Mouse (Mus musculus): Measurements from ENCODE around the gene Spata46. TPM values are rescaled to one million over a fixed set of nuclear protein-coding genes. Genes with fewer than 3 reads are reported as not detected.

The Spata46 gene
- polyA plus RNA-seq, 1 experiment, result 0.17 TPM

DNA sequence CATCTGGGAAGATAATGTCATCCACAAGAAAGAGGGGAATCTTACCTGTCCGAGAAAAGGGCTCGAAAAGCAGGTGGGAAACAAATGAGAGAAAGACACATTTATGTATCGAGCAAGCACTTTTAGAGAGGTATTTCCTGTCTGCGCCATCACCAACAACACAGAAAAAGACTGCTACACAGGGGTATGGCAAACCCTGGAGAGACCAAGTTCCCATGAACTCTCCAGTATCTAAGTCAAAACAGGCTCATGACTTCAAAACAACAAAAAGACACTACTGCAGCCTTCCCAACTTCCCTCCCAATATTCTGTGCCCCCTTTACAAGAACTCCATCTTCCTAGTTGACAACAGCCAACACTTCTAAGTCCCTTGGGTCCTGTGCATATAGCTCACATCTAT lies 2.4 kb upstream of the Spata46 start, which contains the start of gene Gm7694:
Gene Gm7694, minus strand, starts transcription at position 101 of the 400 bp plus-strand sequence.
- Histone ChIP-seq H3K36me3 (ENCODE audit: control insufficient read depth, insufficient read depth, low read length) (no peaks in the 10 kb centered on the region), H3K27ac (ENCODE audit: insufficient read depth, low read depth, low read length) (no peak within 1 kb of the TSS), H3K4me3 (ENCODE audit: insufficient read depth, low read depth, low read length) (no peak within 1 kb of the TSS), H3K4me1 (ENCODE audit: control insufficient read depth, insufficient read depth, low read length) (no peaks in the 10 kb centered on the region), H3K27me3 (replicated peaks; ENCODE audit: control insufficient read depth, insufficient read depth, low read length) (no peaks in the 10 kb centered on the region)
- WGBS, result 95% methylated on average over 4 of the region's 4 CpGs
- no peak for DNase-seq
- no peak for TF ChIP-seq POLR2A (IDR thresholded peaks at IDR 0.05; ENCODE audit: low read depth, low read length)
- no peak for TF ChIP-seq CTCF (conservative IDR thresholded peaks at IDR 0.05; ENCODE audit: insufficient read depth, insufficient read length, low read depth, low read length)

DNA sequence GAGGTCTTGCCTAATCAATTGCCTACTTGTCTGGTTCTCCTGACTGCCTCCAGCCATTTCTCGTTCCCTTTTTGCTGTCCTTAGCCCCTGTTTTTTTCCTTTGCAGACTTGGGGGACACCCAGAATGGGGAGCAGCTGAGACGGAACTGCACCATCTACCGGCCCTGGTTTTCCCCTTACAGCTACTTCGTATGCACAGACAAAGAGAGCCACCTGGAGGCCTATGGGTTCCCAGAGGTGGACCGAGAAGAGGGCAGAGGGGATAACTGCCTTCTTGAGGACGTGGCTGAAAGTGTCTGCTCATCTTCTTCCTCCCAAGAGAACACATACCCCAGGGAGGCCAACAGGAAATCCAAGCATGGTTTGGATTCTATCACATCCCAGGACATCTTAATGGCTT lies 2.8 kb downstream of the Spata46 start:
- no peak overlapping the region for H3K4me3 ChIP-seq (ENCODE audit: insufficient read depth, low read depth, low read length)
- H3K36me3 ChIP-seq (ENCODE audit: control insufficient read depth, insufficient read depth, low read length), result no peaks in the 10 kb centered on the region
- no peaks in the 10 kb centered on the region for H3K4me1 ChIP-seq (ENCODE audit: control insufficient read depth, insufficient read depth, low read length)
- TF ChIP-seq CTCF (conservative IDR thresholded peaks at IDR 0.05; ENCODE audit: insufficient read depth, insufficient read length, low read depth, low read length) (no peak), POLR2A (IDR thresholded peaks at IDR 0.05; ENCODE audit: low read depth, low read length) (no peak)
- whole genome bisulfite sequencing, result 88% methylated on average over 6 of the region's 6 CpGs
- no peak overlapping the region for H3K27ac ChIP-seq (ENCODE audit: insufficient read depth, low read depth, low read length)
- DNase-seq, result no peak
- no peaks in the 10 kb centered on the region for H3K27me3 ChIP-seq (replicated peaks; ENCODE audit: control insufficient read depth, insufficient read depth, low read length)

GRCm38 (mm10) chr1:170322046-170322445 lies 13.4 kb downstream of the Spata46 start:
- TF ChIP-seq POLR2A (IDR thresholded peaks at IDR 0.05; ENCODE audit: low read depth, low read length) (no peak), CTCF (conservative IDR thresholded peaks at IDR 0.05; ENCODE audit: insufficient read depth, insufficient read length, low read depth, low read length) (no peak)
- no peak overlapping the region for H3K27ac ChIP-seq (ENCODE audit: insufficient read depth, low read depth, low read length)
- no peak overlapping the region for H3K4me3 ChIP-seq (ENCODE audit: insufficient read depth, low read depth, low read length)
- 70% methylated on average over 2 of the region's 2 CpGs for WGBS
- H3K4me1 ChIP-seq (ENCODE audit: control insufficient read depth, insufficient read depth, low read length), result no peaks in the 10 kb centered on the region
- DNase-seq, result no peak
- H3K27me3 ChIP-seq (replicated peaks; ENCODE audit: control insufficient read depth, insufficient read depth, low read length), result no peaks in the 10 kb centered on the region
- H3K36me3 ChIP-seq (ENCODE audit: control insufficient read depth, insufficient read depth, low read length), result 0 out of 2 replicates have a peak, but pooled peaks cover 2% of the 10 kb centered on the region

DNA sequence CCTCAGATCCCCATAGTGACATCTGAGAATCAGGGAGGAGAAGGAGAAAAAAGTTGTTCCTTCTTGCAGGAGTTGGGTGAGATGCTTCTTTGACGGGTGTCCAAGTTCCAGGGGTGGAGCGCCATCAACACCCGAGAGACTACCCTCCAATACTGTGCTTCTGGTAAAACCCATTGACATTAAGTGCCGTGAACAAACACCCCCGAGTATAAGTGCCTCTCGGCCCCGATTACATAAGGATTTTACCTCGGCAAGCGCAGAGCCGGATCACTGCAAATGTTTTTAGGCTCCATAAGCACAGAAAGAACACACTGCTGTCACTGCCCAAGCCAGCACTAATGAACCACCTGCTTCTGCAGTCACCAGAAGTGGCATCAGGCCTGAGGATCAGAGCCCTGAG lies 14.4 kb downstream of the Spata46 start:
- no peak overlapping the region for H3K4me3 ChIP-seq (ENCODE audit: insufficient read depth, low read depth, low read length)
- DNase-seq, result no peak
- H3K27me3 ChIP-seq (replicated peaks; ENCODE audit: control insufficient read depth, insufficient read depth, low read length), result no peaks in the 10 kb centered on the region
- TF ChIP-seq POLR2A (IDR thresholded peaks at IDR 0.05; ENCODE audit: low read depth, low read length), result no peak
- 0 out of 2 replicates have a peak, but pooled peaks cover 2% of the 10 kb centered on the region for H3K36me3 ChIP-seq (ENCODE audit: control insufficient read depth, insufficient read depth, low read length)
- 93% methylated on average over 10 of the region's 10 CpGs for WGBS
- H3K4me1 ChIP-seq (ENCODE audit: control insufficient read depth, insufficient read depth, low read length), result no peaks in the 10 kb centered on the region
- H3K27ac ChIP-seq (ENCODE audit: insufficient read depth, low read depth, low read length), result no peak overlapping the region

GRCm38 (mm10) chr1:170324312-170324711 lies 15.7 kb downstream of the Spata46 start:
- DNase-seq, result no peak
- no peaks in the 10 kb centered on the region for H3K4me1 ChIP-seq (ENCODE audit: control insufficient read depth, insufficient read depth, low read length)
- 0 out of 2 replicates have a peak, but pooled peaks cover 2% of the 10 kb centered on the region for H3K36me3 ChIP-seq (ENCODE audit: control insufficient read depth, insufficient read depth, low read length)
- no peak overlapping the region for H3K27ac ChIP-seq (ENCODE audit: insufficient read depth, low read depth, low read length)
- H3K27me3 ChIP-seq (replicated peaks; ENCODE audit: control insufficient read depth, insufficient read depth, low read length), result no peaks in the 10 kb centered on the region
- TF ChIP-seq POLR2A (IDR thresholded peaks at IDR 0.05; ENCODE audit: low read depth, low read length) (no peak), CTCF (conservative IDR thresholded peaks at IDR 0.05; ENCODE audit: insufficient read depth, insufficient read length, low read depth, low read length) (no peak)
- no peak overlapping the region for H3K4me3 ChIP-seq (ENCODE audit: insufficient read depth, low read depth, low read length)
- WGBS, result 97% methylated on average over 1 of the region's 1 CpGs

DNA sequence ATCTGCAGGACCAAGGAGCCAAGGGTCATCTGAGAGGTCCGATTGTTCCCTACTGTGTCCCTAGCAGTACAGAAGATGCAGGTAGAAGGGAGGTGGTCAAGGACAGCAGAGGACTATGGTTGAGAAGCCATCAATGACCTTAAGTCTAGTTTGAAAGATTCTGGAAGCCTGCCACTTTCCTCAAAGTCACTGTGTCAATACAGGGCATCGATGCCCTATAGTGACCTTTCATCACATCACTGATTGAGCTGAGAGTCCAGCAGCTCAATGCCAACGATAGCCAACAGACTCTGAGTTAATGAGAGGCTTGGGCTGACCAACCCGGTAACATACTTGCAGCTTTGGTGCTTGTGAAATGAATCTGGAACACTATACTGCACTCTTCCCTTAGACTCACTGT lies 16.7 kb downstream of the Spata46 start:
- H3K4me3 ChIP-seq (ENCODE audit: insufficient read depth, low read depth, low read length), result no peak overlapping the region
- no peak for DNase-seq
- TF ChIP-seq CTCF (conservative IDR thresholded peaks at IDR 0.05; ENCODE audit: insufficient read depth, insufficient read length, low read depth, low read length), result no peak
- TF ChIP-seq POLR2A (IDR thresholded peaks at IDR 0.05; ENCODE audit: low read depth, low read length), result no peak
- H3K27ac ChIP-seq (ENCODE audit: insufficient read depth, low read depth, low read length), result no peak overlapping the region
- H3K4me1 ChIP-seq (ENCODE audit: control insufficient read depth, insufficient read depth, low read length), result no peaks in the 10 kb centered on the region
- WGBS, result 84% methylated on average over 4 of the region's 4 CpGs
- H3K36me3 ChIP-seq (ENCODE audit: control insufficient read depth, insufficient read depth, low read length), result no peaks in the 10 kb centered on the region
- H3K27me3 ChIP-seq (replicated peaks; ENCODE audit: control insufficient read depth, insufficient read depth, low read length), result no peaks in the 10 kb centered on the region

GRCm38 (mm10) chr1:170331926-170332325 lies 23.3 kb downstream of the Spata46 start:
- no peak for TF ChIP-seq CTCF (conservative IDR thresholded peaks at IDR 0.05; ENCODE audit: insufficient read depth, insufficient read length, low read depth, low read length)
- Histone ChIP-seq H3K27me3 (replicated peaks; ENCODE audit: control insufficient read depth, insufficient read depth, low read length) (no peaks in the 10 kb centered on the region), H3K27ac (ENCODE audit: insufficient read depth, low read depth, low read length) (no peak overlapping the region), H3K4me1 (ENCODE audit: control insufficient read depth, insufficient read depth, low read length) (no peaks in the 10 kb centered on the region; the same call in 1 of the 2 replicates), H3K36me3 (ENCODE audit: control insufficient read depth, insufficient read depth, low read length) (no peaks in the 10 kb centered on the region), H3K4me3 (ENCODE audit: insufficient read depth, low read depth, low read length) (no peak overlapping the region)
- no peak for DNase-seq
- WGBS, result 78% methylated on average over 6 of the region's 6 CpGs

GRCm38 (mm10) chr1:170332775-170333174 lies 24.2 kb downstream of the Spata46 start:
- no peak overlapping the region for H3K27ac ChIP-seq (ENCODE audit: insufficient read depth, low read depth, low read length)
- no peaks in the 10 kb centered on the region for H3K27me3 ChIP-seq (replicated peaks; ENCODE audit: control insufficient read depth, insufficient read depth, low read length)
- H3K4me1 ChIP-seq (ENCODE audit: control insufficient read depth, insufficient read depth, low read length), result no peaks in the 10 kb centered on the region; the same call in 1 of the 2 replicates
- peak; percentile 35 for DNase-seq
- TF ChIP-seq CTCF (conservative IDR thresholded peaks at IDR 0.05; ENCODE audit: insufficient read depth, insufficient read length, low read depth, low read length), result no peak; the same call in 1 of the 2 replicates
- TF ChIP-seq POLR2A (IDR thresholded peaks at IDR 0.05; ENCODE audit: low read depth, low read length), result no peak
- no peak overlapping the region for H3K4me3 ChIP-seq (ENCODE audit: insufficient read depth, low read depth, low read length)
- 57% methylated on average over 4 of the region's 4 CpGs for WGBS
- H3K36me3 ChIP-seq (ENCODE audit: control insufficient read depth, insufficient read depth, low read length), result no peaks in the 10 kb centered on the region
